Mouse (Mus musculus) heart, adult 9 months (tissue): ENCODE measurements around the gene Gabbr2.
A peak's percentile ranks its signal among the peaks of the same experiment; 100 is the strongest.

Experiments
- DNase-seq, 2 experiments: peaks; one replicate each; pipeline ENCODE4 v3.0.0; 2022; ENCODE audit warnings: low spot score in 2 of 2

Gene Gabbr2

GRCm38 (mm10) chr4:46766326-46766725 lies 225.3 kb downstream of the Gabbr2 start:
- no peak for DNase-seq

DNA sequence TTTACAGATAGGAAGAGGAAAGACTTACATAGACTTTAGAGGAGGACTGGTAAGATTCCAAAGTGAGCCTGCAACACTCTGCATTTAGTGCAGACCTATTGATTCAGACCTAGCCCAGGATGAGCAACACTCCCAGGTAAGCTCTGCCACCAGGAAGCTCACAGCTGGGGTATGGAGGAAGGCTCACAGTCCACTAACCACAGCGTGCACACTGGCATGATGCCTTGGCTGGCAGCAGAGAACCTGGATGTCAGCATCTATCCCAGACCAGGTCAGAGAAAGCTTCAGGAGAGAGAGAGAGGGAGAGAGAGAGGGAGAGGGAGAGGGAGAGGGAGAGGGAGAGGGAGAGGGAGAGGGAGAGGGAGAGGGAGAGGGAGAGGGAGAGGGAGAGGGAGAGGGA lies 231.8 kb downstream of the Gabbr2 start:
- DNase-seq, result no peak

DNA sequence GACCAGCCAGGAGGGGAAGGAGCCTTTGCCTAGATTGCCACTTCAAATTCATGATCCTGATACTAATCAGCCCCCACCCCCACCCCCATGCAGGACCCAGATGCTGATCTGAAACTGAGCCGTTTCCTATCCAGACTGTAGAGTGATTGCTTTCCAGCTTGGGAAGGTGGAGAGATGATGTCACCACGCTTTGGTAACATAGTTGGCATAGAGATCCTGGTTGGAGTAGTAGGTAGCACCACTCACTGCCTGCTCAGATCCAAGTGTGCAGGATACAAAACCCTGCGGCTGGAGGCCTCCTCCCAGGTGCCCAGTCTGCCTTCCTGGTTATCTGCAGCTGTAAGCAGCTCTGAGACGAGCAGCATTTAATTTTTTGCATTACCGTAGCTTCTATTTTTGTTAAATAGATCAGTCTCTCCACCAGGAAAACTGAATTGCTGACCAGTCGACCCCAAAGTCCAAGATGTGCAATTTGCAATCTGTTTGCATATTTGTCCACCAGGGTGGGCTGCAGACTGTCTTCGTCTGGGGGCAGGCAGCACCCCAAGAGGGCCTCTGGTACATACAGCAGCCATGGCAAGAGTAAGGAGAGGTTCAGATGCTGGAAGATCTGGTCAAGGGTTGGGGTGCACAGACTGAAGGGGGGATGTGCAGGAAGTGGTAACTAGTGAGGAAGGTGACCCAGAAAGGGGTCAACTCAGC lies 233.2 kb downstream of the Gabbr2 start:
- no peak for DNase-seq

GRCm38 (mm10) chr4:46754407-46755194 lies 237.1 kb downstream of the Gabbr2 start:
- DNase-seq, result no peak

DNA sequence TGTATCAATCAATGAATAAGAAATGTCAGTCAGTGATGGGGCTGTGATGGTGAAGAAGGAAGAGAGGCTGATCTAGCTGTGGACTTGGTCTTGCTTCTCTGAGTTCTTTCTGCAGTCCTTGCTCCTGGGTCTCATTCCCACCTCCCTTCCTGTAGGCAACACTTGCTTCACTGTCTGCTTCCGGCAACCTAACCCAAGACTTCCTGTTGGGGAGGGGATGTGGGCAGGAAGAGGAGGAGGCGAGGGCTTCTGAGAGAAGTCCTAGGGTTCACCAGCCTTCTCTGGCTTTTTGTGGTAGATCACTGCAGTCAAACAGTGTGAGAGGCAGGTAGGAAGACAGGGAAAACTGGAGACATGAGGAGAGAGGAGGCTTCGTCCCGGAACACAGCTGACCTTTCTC lies 239.4 kb downstream of the Gabbr2 start:
- no peak for DNase-seq

DNA sequence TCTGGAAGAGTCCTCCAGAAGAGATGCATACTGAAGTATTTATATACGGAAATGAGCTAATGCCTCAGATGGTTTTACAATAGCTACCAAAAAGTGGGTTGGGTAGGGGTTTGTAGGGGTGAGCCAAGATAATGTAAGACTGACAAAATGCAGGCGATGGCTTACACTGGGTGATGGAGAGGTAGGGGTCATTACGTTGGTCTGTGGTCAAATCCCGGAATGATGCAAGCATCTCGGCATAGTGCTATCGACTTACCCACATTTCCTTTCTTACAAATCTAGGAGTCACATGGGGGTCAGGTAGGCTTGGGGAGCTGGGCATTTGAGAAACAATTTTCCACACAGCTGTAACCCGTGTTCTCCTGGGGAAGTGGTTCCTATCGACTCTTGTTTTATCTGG lies 242.7 kb downstream of the Gabbr2 start:
- no peak for DNase-seq

GRCm38 (mm10) chr4:46747007-46747746 lies 244.5 kb downstream of the Gabbr2 start:
- DNase-seq, result peak; percentile 11 to 16

DNA sequence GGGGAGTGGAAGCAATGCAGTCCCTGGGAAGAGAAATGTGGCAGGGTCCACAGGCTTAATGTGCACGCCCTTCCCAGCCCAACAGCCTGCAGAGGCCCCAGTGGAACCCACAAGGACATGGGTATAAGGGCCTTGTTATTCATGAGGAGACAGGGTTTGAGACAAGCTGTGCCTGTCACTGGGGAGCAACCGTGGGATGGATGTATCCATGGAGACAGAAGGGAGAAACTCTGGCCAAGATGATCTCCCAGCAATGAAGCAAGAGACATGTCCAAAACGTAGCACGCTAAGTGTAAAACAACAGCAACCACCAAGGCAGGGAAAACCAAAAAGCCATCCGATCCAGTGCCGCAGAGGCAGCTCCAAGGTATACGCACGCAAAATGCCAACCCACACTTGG lies 246.1 kb downstream of the Gabbr2 start:
- DNase-seq, result no peak

GRCm38 (mm10) chr4:46744583-46745155 lies 247.0 kb downstream of the Gabbr2 start:
- DNase-seq, result peak; percentile 5 to 19

DNA sequence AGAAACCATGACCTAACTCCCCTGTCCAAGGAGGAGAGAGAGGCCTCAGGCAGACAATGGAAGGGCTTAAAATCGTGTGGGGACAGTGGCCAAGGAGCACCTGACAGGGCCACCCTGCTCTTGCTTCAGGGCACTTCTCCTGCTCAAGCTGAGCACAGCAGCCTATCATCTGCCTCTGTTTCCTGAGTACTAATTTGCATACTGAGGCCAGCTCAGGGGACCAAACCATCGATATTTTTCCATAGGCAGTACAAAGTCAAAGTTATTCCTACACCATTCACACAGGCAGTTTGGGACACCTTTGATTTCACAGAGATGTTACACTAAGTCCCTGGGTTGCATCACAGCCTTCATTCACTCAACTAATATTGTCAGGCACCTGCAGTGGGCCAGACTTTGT lies 249.1 kb downstream of the Gabbr2 start:
- DNase-seq, result no peak

DNA sequence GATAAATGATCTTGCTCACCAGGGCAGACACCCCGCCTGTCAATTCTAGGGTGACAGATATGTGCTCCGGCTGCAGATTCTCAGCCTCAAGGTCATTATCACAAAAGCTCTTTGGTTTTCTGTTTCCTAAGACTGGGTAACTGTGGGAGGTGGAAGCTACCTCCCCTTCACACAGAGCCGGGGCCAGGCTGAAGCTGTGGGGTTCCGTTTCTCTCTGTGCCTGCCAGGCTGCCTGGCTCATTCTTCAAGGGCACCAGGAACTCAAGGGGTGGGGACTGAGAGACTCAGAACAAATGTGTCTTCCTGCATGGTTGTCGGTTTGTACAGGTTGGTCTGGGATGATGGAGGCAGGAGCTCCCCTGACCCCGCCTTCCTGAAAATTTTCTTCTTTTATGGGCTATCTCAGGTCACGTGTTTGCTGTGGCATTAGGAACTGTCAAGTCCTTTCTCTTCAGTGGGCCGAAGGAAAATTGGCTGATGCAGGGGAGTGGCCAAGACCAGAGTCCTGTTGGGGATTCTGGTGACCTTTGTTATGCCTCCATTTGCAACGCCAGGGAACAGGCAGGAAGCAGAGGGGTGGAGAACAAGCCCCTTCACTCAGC lies 254.7 kb downstream of the Gabbr2 start:
- no peak for DNase-seq

- no peak for DNase-seq
These were observed 256.8 kb downstream of the Gabbr2 start for GRCm38 (mm10) chr4:46734906-46735305.

DNA sequence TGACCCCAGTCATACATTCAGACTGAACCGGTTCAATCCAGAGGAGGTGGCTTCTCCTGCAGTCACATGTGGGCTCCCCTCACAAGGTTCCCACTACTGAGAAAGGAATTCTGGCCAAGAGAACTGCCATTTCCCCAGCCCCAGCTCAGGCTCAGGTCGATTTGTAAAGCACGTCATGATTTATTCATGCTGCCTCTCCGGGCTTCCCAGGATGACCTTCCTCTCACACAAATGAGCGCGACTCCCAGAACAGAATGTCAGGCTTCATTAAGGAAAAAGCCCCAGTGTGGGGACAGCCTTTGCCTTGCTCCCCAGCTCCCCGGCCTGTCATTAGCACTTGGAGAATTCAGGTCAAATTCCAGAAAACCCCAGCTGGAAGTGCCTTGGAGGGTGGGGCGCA lies 260.1 kb downstream of the Gabbr2 start:
- DNase-seq, result no peak

DNA sequence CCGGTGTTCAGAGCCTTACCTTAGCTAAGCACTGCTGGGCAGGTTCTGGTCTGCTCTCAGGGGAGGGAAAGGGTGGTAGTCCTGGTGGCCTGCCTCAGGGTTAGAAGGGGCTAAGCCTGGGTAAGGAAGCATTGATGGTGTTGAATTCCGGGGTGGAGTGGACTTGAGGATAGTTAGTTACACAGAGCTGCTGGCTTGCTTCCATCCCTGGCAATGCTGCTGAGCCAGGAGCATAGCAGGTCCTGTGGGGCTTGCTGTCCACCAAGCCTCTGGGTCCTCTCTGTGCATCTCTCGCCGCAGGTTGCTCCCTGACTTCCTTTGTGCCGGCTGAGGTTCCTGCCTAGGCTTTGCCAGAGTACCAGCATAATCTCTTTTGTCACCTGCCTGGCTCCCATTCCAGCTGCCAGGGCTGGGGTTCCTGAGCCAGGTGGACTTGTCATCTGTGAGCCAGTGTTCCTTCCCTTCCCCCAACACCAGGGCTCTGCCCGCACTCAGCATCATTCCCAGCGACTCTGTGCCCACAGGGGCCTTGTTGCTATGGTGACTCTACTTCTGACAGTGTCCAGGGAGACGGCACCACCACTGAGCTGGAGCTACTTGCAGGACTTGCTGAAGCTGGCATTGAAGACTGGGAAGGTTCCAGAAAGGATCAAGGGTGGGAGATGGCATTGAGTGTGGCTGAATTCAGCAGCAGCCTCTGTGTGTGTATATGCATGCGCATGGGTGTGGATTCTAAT lies 262.2 kb downstream of the Gabbr2 start:
- DNase-seq, result no peak

GRCm38 (mm10) chr4:46728231-46728630 lies 263.4 kb downstream of the Gabbr2 start:
- DNase-seq, result peak; percentile 4 to 14

DNA sequence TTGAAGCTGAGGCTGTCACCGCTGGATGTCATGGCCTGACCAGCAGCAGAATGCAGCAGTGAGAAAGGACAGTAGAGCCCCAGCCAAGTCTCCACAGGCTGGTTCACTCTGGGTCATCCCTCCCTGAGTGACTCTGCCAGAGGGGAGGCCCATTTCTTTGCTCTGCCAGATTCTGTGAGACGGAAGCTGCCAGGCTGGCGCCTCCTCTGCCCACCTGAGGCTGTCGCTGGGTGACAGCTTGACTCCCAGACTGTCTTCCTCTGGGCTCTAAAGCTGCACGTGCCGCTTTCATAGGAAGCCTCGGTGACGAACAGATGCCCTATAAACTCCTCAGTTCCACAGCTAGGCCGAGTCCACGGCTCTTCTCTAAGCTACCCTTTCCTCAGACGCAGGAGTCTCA lies 264.5 kb downstream of the Gabbr2 start:
- DNase-seq, result peak; percentile 3 to 27

- DNase-seq, result no peak
These were observed 270.7 kb downstream of the Gabbr2 start for GRCm38 (mm10) chr4:46720821-46721557.

DNA sequence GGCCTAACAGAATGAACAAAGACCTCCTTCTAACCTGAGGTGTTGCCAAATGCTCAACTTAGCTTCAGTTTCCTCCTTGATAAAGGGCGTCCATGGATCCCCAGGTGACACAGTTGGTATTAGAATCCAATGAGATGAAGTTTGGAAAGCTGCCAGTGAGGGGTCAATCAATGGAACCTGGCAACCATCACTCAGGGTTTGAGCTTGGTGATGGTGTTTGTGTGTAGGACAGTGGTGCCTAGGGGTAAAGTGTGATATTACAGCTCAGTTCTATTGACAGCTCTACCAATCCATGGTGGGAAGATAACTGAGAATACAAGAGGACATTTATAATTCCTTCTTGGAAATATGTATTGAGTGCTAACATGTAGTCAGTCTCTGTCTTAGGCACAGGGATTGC lies 271.6 kb downstream of the Gabbr2 start:
- no peak for DNase-seq

DNA sequence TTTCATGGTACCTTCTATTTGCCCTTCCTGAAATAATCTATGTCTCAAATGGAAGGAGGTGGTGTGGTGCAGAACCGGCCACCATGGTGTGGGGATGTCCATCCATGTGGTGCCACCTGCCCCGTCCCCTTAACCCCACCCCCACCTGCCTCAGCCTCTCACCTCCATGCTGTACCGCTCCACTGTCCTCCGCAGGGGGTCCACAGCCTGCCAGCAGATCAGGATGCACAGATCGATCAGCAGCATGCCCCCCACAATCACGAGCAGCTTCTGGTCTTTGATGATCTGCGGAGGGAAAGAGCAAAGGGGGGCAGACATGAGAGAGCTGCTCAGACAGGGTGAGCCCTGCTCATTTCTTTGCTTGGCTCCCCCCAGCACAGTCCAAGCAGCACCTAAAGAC lies 273.0 kb downstream of the Gabbr2 start:
- DNase-seq, result no peak

GRCm38 (mm10) chr4:46717156-46717555 lies 274.5 kb downstream of the Gabbr2 start:
- DNase-seq, result no peak
